Mouse (Mus musculus) naive thymus-derived CD4-positive, alpha-beta T cell, adult 2 months (primary cell): ENCODE measurements around the gene Ccdc6.

Source experiments
- DNase-seq: peaks from one replicate; pipeline ENCODE4 v3.0.0-alpha.2; 2011; ENCODE audit warnings: low read depth

The Ccdc6 gene

DNA sequence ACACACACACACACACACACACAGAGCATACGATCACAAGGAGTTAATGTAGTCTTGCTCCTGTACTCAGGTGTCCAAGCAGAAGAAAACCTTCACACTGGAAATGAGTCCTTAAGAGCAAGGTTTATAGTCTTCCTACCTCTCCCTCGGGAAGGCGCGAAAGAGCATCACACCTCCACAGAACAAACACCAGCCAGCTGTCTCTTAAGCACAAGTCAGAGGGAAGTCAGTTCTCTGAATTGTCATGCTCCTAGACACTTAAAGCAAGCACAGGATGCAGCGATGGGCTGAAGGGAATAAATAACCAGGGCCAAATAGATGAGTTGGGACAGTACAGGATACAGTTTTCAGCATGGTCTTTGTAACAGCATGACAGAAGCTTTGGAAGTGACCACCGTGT, 35.8 kb downstream of the Ccdc6 start:
- DNase-seq: no peak

DNA sequence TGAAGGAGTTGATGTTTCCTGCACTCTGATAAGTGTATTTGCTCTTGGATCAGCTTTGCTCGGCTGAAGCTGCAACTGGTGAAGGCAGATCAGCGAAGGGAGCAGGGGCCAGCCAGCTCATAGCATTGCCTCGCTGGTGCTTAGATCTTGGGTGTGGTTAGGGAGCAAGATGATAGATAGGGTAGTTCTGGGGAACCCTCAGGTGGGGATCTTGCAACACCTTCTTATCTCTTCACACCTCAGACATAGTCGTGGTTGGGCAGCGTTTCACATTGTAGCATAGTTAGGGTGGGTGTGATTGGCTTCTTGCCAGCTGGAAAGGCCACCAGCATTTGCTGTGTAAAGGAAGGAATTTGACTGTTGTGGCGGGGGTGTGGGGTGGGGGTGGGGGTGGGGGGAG, 36.3 kb downstream of the Ccdc6 start:
- no peak for DNase-seq

DNA sequence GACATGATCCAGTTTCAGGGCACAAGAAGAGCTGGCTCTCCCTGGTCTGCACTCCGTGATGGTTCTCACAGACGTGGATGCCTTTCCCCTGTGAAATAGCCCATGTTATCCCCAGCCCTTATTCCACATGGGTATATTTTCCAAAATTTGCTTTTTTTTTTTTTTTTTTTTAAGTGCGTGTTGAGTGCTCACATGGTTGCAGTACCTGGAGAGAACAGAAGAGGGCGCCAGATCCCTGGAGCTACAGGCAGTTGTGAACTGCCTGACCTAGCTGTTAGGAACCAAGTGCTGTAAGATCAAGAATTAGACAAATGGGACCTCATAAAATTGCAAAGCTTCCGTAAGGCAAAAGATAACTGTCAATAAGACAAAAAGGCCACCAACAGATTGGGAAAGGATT, 38.8 kb downstream of the Ccdc6 start:
- peak; percentile 74 for DNase-seq

DNA sequence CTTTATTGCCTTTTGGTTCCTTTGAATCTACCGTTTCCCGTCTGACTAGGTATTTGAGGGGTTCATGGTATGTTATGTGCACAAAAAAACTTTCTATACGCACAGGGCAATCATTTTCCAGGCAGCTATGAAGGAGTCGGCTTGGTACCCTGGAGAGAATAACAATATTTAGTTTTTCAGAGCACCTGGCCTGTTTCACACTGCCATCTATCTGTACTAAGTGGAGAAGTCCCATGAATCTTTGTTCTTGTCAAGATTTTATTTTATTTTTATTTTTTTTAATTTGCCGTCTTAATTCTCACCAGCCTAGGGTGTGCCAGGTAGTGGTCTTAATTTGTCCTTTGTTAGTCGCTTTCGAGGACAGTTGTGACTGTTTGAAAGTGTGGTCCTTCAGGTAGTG, 40.7 kb downstream of the Ccdc6 start:
- no peak for DNase-seq

DNA sequence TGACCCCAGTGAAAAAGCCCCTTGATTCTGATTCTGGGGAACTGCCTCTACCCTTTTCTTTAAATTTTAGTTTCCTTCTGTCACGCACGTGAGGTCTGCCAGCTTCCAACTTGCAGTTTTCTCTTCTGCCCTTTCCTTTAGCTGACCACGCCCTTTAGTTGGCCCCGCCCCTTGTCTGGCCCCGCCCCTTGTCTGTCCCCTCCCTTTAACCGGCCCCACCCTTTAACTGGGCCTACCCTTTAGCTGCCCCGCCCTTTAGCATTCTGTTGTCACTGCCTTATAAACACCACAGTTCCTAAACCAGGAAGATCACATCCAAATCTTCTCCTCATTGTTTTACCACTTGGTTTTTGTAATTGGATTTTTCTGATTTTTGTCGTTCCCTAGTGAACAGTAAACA, 41.2 kb downstream of the Ccdc6 start:
- DNase-seq: no peak

DNA sequence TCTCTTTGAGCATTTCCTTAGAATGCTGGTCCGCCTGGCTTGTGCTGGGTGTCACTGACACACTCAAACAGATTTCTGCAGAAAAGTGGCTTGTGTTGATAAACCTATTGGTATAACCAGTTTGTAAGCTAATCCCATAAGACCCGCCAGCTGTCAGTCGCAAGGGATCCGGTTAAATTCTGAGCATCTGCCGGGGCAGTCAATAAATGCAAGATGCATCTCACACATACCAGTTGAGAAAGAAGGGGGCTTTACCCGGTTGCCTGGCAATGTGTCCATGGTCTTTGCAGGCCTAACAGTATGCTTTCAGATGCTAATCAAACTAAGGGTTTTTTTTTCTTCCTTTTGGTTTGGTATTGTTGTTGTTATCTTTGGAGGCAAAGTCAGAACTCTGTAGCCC, 42.4 kb downstream of the Ccdc6 start:
- no peak for DNase-seq

DNA sequence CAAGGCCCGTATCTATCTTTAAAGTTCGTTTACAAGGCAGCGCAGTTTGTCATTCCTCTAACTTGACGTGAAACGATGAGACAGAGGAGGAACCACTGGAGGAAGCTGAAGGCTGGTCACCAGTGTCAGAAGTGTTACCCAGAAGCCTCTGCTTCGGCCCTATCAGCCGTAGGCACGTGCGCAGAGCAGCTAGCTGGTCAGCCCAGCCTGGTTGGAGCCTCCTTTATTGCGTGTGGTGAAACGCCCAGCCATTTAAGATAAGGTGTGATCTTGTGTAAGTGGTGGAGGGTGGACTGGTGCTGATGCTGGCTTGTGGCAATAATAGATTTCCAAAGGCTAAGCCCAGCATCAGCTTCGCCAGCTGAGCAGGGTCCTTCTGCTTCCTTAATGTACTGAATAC, 43.5 kb downstream of the Ccdc6 start:
- DNase-seq: no peak

DNA sequence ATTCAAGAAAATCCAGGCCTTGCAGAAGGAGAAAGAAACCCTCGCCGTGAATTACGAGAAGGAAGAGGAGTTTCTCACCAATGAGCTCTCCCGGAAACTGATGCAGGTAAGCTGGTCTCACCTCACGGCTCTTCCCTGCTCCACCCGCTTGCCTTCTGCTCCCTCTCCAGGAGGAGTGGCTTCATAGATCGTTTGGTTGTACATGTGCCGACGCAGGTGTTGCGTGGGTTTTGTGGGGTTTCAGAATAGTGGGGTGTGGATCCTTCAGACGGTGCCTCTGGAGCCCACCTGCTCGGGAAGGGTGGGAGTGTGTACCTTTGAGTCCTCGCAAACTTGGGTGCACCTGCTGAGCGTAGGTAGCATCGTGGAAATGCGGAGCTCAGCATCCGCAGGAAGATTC, 45.7 kb downstream of the Ccdc6 start:
- no peak for DNase-seq

DNA sequence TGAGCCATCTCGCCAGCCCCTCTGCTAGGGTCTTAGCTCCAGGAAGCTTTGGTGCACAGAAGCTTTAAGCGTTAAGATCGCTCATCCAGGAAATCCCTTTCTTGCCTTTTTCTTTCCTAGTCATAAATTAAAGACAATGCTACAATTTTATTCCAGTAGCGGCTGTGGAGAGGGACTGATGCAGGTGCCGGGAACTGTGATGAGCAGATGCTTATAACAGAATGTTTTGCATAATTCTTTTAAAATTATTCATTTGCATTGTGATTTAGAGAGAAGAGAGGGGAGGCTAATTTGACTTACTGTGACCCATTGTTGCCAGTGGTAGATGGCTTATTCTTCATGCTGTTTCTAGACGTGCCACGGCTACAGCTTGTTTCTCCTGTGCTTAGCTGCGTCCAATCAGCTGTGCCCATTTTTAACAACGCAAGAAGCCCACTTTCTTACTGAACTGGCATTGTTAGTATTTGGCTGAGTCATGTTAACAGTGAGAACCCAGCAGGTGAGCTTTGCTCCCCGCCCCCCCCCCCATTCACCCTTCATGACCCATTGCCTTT, 47.2 kb downstream of the Ccdc6 start:
- DNase-seq: no peak

DNA sequence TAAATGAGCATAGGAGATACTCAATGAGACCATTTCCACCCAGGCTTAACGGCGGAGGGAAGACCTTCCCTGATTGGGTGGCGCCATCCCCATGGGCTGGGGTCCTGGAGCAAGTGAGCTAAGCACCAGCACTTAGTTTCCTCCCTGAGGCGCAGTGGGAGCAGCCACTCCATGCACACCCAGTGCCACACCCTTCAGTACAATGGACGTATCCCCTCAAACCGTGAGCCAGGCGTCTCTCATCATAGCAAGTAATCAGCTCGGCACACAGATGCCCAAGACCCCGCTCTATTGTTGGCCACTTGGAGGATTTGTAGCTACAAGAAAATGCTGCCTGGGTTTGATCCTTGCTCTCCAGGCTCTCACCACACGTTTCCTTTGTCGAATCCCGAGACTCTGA, 49.0 kb downstream of the Ccdc6 start:
- no peak for DNase-seq

DNA sequence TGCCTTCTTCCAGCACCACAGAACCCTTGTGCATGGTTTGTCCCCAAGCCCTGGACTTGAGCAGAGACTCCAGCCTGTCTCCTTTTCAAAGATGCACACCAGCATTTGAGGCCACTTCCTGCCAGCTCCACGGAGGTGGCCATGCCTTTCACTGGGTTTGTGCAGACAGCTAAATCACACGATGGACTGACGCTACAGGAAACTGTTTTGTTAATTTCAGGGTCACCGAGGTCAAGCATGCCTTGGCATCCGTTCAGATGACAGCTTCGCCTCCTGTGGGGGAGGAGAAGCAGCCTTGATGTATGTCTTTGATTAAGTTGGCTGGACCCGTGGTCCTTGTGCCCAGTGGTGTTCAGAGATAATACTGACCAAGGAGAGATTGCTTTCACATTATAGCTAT, 52.2 kb downstream of the Ccdc6 start:
- DNase-seq: no peak

DNA sequence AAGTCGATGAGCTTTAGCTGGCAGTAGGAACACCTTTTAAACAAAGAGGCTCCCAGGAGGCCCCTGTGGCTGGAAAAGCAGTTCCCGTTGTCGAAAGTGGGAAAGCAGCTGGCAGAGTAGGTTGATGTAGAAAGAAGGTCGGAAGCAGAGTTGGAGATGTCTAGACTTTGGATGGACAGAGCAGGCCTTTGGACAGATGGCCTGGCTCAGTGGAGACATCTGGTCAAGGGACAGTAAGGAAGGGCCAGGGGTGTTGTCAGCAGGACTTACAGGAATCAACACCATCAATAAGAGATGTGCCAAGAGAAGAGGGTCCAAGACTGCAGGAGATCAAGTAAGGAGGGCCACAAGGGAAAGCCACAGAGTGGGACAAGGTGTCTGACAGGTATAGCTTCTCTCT, 53.4 kb downstream of the Ccdc6 start:
- DNase-seq: no peak

DNA sequence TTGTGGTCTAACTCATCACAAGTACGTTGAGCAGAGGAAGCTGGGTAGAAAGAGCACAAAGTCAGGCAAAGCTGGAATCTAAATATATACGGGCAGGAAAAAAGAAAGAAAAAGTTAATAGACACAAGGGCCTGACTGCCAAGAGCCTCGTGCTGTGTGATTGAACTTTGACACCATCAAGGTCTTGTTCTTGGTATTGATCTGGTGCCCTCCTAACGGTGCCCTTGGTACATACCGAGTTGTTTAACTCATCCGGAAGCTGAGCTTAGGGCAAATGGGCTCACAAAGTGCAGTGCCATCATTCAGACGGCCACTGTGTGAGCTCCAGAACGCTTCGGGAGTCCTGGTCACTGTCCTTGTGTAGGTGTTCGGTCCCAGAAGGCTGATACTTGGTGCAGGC, 54.2 kb downstream of the Ccdc6 start:
- no peak for DNase-seq

DNA sequence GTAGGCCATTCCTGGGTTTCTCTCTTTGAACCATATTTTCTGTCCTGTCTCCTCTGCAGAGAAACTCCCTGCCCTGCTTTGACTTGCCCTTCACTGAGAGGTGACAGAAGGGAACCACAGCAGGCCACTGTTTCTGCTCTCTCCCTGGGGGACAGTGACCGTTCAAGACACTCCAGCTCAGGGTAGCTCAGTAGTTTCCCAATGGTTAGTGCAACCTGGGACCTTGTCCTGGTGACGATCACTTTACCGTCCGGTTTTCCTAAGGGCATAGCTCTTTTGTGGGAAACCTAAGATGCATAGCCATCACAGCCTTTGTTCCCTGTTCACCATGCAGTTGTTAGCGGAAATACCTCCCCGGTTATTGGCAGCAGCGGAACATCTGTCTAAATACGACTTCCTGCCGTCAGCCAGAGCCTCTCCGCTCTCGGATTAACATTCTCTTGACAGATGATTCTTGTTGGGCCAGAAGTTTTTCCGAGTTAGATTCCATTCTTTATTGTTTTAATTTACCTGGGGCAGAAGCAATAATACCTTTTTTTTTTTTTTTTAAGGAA, 55.3 kb downstream of the Ccdc6 start:
- peak; percentile 12 for DNase-seq

DNA sequence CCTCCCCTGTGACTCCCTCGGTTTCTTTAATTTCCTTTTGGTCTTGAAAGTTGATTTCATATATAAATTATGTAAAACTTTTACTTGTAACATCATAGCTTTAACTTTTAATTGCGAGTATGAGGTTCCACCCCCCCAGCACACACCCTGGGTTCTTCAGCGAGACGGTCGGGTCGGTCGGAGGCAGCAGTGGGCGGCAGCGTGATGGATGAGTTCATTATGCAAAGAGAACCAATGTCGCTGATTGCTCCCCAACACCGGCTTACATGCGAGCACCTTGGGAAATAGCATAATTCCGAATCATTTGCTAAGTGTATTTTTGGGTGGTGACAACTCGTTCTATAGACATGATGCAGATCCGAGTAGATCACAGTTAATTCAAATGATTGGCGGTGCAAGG, 56.9 kb downstream of the Ccdc6 start:
- no peak for DNase-seq

DNA sequence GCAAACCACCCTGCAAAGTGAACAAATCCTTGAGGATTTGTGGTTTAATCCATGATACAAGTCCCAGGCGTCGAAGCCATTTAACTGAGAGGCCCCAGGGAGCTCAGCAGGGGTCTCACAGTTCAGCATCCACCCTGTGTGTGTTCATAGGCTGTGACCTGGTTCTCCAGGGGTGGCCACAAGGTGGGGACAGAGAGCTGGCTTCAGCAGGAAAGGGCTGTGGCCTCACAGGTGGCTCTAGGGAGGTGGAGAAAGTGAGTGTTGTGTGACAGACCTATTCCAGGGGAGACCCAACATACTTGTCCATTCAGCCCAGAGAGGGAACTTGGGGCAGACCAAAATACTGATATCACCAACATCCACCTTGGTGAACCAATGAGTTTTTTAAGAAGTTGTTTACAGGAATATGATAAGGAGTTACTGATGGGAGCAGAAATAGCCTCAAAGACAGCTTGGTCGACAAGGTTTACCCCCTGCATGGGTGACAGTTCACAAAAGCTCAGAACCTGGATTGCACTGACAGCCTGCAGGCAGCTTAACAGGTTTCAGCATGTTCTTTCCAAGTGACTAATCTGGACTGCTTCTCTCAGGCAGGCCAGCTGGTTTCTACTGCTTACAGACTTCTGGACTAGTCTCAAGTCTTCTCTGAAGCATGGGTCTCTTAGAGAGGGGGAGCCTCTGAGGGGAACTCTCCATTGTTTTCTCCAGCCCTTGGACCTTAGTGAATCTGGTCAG, 59.7 kb downstream of the Ccdc6 start:
- DNase-seq: peak; percentile 44

DNA sequence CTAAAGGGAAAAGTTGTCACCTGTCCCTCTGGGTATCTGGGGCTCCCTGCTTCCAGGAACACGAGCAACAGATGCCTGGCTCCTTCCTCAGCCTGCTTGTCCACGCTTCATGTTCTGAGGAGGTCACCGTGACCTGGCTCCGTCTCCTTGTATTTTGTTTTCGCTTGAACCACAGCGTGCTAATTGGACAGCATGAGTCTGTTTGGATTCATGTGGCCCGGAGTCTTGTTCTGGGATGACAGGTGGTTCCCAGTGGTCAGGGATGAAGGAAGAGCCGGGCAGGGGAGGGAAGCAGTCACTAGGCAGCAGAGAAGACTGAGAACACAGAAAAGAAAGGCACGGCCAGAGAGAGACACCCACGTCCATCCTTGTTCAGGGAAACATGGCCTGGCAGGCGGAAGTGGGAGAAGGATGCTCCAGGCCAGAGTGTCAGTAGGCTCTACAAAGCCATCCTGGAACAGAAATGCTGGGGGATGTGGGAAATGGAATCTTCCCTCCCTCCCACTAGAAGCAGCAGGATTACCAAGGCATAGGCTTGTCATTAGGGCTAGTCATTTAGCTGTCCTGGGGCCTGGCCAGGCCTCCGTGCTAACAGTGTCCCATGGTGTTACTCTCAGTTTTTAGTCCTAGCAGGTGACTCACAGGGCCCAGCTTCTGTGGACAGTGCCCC, 62.9 kb downstream of the Ccdc6 start:
- no peak for DNase-seq

DNA sequence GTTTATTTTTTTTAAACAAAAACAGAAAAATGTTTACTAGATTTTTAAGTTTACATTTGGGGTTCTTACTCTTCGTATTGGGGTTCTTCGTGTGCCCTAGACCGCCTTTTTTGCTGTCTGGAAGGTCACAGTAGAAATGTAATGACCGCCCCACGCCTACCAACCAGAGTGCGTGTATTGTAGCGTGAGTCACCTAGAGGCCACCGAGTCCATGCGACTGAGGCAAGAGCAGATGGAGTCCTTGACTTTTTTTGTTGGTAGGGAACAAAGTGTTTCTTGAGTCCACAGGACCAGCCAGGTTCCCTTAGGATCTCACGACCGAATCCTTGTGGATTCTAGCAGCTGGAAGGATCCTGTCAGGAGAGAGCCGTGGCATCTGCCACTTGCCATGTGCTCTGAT, 63.9 kb downstream of the Ccdc6 start:
- DNase-seq: no peak

DNA sequence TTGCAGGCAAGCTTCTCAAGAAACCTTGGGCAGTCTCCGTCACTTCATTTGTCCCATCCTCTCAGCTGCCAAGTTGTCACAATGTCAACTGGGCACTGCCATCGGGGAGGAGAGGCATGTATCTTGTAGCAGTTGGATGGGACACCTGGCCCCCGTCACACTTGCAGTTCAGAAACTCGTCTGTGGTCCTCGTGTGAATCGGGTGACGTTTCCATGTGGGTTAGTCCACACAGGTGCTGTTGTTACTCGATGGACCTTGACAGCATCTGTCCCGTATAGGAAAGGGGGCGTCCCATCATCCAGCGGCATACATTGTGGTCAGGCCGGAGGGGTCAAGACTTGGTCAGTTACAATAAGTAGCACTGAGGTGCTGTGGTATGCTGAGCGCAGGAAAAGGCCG, 64.6 kb downstream of the Ccdc6 start:
- DNase-seq: no peak

DNA sequence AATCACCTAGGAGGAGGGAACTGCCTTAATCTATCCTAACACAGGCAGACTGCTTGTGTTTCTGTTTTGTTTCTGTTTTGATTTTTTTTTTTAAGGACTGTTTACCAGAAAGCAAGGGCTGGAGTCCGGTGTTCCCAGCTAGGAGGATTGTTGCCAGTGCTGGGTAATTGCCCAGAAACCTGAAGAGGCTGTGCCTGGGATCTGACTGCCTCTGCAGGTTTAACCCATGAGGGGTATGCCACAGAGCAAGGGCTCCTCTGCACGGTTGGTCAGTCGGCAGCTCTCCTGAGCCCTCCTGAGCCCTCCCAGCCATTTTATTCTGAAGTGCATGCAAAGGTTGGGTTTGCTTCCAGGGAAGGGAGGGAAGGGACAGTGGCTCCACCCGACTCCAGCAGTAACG, 66.8 kb downstream of the Ccdc6 start:
- DNase-seq: no peak

DNA sequence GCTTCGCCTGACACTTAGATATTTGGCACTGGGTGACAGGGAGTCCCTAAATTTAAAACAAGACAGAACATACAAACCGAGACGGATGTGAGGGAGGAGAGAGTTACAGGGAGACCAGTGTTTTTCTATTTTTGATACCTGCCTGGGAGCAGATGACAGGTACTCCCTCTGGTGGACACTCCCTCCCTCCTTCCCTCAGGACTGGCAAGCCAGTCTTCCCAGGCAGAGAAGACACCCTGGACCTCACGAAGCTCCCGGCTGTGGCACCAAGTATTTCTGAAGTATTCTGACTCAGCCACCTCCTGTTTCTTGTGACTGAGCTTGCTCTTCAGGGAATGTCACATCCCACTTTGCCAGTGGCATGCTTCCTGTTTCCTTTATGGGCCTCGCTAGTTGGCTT, 69.0 kb downstream of the Ccdc6 start:
- no peak for DNase-seq

DNA sequence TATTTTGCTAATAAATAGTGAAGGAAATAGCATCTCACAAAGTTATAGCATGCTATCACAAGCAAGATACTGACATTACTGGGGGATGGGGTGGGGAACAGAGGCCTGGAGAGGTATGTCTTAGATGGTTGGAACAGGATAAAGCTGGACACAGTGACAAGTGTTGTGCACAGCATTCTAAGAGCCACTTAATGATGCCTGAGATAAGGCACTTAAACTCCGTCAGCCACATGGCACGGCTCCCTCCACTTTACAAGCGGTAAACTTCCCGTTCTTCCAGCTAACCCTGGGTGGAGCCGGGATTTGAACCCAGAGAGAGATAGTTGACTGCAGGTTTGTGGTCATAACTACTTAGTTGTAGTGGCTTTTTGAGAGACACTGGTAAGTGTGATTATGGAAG, 69.5 kb downstream of the Ccdc6 start:
- DNase-seq: no peak

DNA sequence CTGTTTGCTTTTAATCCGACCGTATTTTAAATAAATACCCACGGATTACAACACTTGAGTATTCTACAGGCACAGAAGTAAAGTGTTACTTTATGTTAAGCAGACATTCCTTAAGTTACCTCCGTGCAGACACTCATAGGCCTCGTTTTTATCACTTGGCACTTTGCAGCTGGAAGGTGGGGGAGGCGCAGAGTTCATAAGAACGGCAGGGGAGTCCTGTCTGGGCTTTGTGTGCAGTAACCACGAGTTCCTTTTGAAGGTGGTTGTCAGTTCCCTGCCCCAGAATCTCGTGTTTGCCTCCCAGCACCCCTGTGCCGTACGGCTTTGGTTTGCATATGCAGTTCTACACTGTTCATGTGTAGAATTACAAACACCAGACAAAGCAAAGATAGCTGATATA, 70.7 kb downstream of the Ccdc6 start:
- no peak for DNase-seq

DNA sequence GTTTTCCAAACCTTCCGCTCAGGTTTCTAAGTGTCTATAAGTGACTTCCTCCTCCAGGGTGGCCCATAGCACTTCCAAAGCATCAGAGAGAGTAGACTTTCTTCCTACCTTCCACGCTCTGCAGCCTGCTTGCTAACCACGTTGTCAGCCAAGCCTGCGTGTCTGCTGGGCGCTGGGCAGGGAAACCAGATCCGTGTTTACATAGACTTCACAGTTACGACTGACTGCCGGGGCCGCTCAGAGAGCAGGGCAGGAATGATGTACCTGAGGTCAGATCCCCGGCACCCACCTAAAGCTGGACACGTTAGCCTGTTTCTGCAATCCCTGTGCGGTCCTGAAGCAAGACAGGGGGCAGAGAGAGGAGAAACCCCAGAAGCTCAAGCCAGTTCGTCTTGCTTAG, 71.5 kb downstream of the Ccdc6 start:
- no peak for DNase-seq
